Mouse (Mus musculus) MEL (cell line): ENCODE results near the gene Zfp653. TPM values are rescaled to one million over a fixed set of nuclear protein-coding genes. Genes with fewer than 3 reads are reported as not detected.

Source experiments
- DNase-seq: peaks from one replicate; pipeline ENCODE4 v3.0.0; 2011; ENCODE audit warnings: low read depth, low spot score
- H3K27ac ChIP-seq: 2 replicates; pipeline ENCODE4 v1.5.1; 2012; ENCODE audit warnings: low read depth, mild to moderate bottlenecking, control low read depth, low read length, moderate library complexity; ENCODE audit not compliant: control insufficient read depth
- H3K27me3 ChIP-seq, 2 experiments: fragments of 150-350 bp in 1 of 2; sonication (generic) in 1 of 2; 2 replicates each; pipeline ENCODE4 v1.6.1; 2012; ENCODE audit warnings: low read length in 2 of 2, mild to moderate bottlenecking in 2 of 2, improper control_type of control experiment in 1 of 2, moderate library complexity in 1 of 2; ENCODE audit not compliant: insufficient read depth in 2 of 2, control insufficient read depth in 1 of 2
- H3K36me3 ChIP-seq, 2 experiments: 2 replicates each; pipeline ENCODE4 v1.6.1; 2012 to 2014; ENCODE audit warnings: low read length in 2 of 2, improper control_type of control experiment in 1 of 2, inconsistent platforms in 1 of 2, mild to moderate bottlenecking in 1 of 2; ENCODE audit not compliant: insufficient read depth in 2 of 2, control insufficient read depth in 1 of 2
- H3K4me1 ChIP-seq, 2 experiments: fragments of 150-350 bp in 1 of 2; sonication (generic) in 1 of 2; 2 replicates each; pipeline ENCODE4 v1.6.1; 2012; ENCODE audit warnings: low read length in 2 of 2, improper control_type of control experiment in 1 of 2, mild to moderate bottlenecking in 1 of 2; ENCODE audit not compliant: insufficient read depth in 2 of 2, control insufficient read depth in 1 of 2
- H3K4me3 ChIP-seq, 2 experiments: fragments of 150-350 bp in 1 of 2; sonication (generic) in 1 of 2; 2 replicates each; pipeline ENCODE4 v1.5.1; 2012; ENCODE audit warnings: low read depth in 2 of 2, low read length in 2 of 2, mild to moderate bottlenecking in 2 of 2, moderate library complexity in 2 of 2, control low read depth in 1 of 2, improper control_type of control experiment in 1 of 2; ENCODE audit not compliant: control insufficient read depth in 1 of 2, insufficient read depth in 1 of 2
- H3K79me2 ChIP-seq: 2 replicates; pipeline ENCODE4 v1.6.1; 2012; ENCODE audit warnings: mild to moderate bottlenecking, low read length, moderate library complexity; ENCODE audit not compliant: control insufficient read depth, poor library complexity, insufficient read depth
- H3K9ac ChIP-seq: 2 replicates; pipeline ENCODE4 v1.6.1; 2012; ENCODE audit warnings: low read depth, mild to moderate bottlenecking, control low read depth, low read length, moderate library complexity; ENCODE audit not compliant: control insufficient read depth, poor library complexity, severe bottlenecking
- H3K9me3 ChIP-seq: fragments of 150-350 bp; sonication (generic); replicated peaks from 2 replicates; pipeline ENCODE4 v1.6.1; 2012; ENCODE audit warnings: mild to moderate bottlenecking, low read length, improper control_type of control experiment, moderate library complexity; ENCODE audit not compliant: insufficient read depth
- BHLHE40 ChIP-seq: IDR thresholded peaks from 2 replicates; pipeline ENCODE4 v1.6.1; 2012; ENCODE audit warnings: low read depth, mild to moderate bottlenecking, inconsistent platforms, low read length, improper control_type of control experiment, borderline replicate concordance
- CHD1 ChIP-seq: IDR thresholded peaks from 2 replicates; pipeline ENCODE4 v1.6.1; 2012; ENCODE audit warnings: low read depth, mild to moderate bottlenecking, inconsistent platforms, low read length, improper control_type of control experiment
- CHD2 ChIP-seq: IDR thresholded peaks from 2 replicates; pipeline ENCODE4 v1.6.1; 2011; ENCODE audit warnings: low read length, improper control_type of control experiment
- CTCF ChIP-seq, 3 experiments: IDR thresholded peaks in 2 of 3; conservative IDR thresholded peaks in 1 of 3; 2 replicates each; pipeline ENCODE4 v1.5.1; 2011 to 2012; ENCODE audit warnings: low read length in 3 of 3, low read depth in 2 of 3, mild to moderate bottlenecking in 2 of 3, improper control_type of control experiment in 1 of 3, inconsistent platforms in 1 of 3, mixed read lengths in 1 of 3, moderate library complexity in 1 of 3; ENCODE audit not compliant: control insufficient read depth in 1 of 3, insufficient read depth in 1 of 3, poor library complexity in 1 of 3, severe bottlenecking in 1 of 3
- E2F4 ChIP-seq: IDR thresholded peaks from 2 replicates; pipeline ENCODE4 v1.6.1; 2011; ENCODE audit warnings: low read depth, low read length, improper control_type of control experiment, borderline replicate concordance
- ELF1 ChIP-seq: IDR thresholded peaks from 2 replicates; pipeline ENCODE4 v1.6.1; 2014; ENCODE audit warnings: low read depth, mild to moderate bottlenecking, inconsistent platforms, low read length, improper control_type of control experiment, moderate library complexity
- EP300 ChIP-seq, 2 experiments: IDR thresholded peaks; 2 replicates each; pipeline ENCODE4 v1.6.1; 2011; ENCODE audit warnings: improper control_type of control experiment in 2 of 2, low read length in 2 of 2, low read depth in 1 of 2, mild to moderate bottlenecking in 1 of 2
- ETS1 ChIP-seq: IDR thresholded peaks from 2 replicates; pipeline ENCODE4 v1.6.1; 2012; ENCODE audit warnings: low read depth, mild to moderate bottlenecking, inconsistent platforms, low read length, improper control_type of control experiment, moderate library complexity
- GATA1 ChIP-seq: IDR thresholded peaks from 2 replicates; pipeline ENCODE4 v1.6.1; 2011; ENCODE audit warnings: low read depth, low read length, improper control_type of control experiment
- HCFC1 ChIP-seq: IDR thresholded peaks from 2 replicates; pipeline ENCODE4 v1.6.1; 2012; ENCODE audit warnings: low read depth, mild to moderate bottlenecking, inconsistent platforms, low read length, improper control_type of control experiment, moderate library complexity
- JUND ChIP-seq: IDR thresholded peaks from 2 replicates; pipeline ENCODE4 v1.6.1; 2011; ENCODE audit warnings: low read depth, mild to moderate bottlenecking, improper control_type of control experiment, low read length
- KAT2A ChIP-seq: conservative IDR thresholded peaks from 2 replicates; pipeline ENCODE4 v1.6.1; 2012; ENCODE audit warnings: low read depth, low read length, improper control_type of control experiment, inconsistent platforms
- MAX ChIP-seq: IDR thresholded peaks from 2 replicates; pipeline ENCODE4 v1.6.1; 2011; ENCODE audit warnings: low read length, improper control_type of control experiment
- MEF2A ChIP-seq: IDR thresholded peaks from 2 replicates; pipeline ENCODE4 v1.6.1; 2014; ENCODE audit warnings: low read depth, mild to moderate bottlenecking, inconsistent platforms, low read length, improper control_type of control experiment; ENCODE audit not compliant: poor library complexity, insufficient replicate concordance, severe bottlenecking; ENCODE audit errors: extremely low read depth
- MYB ChIP-seq: IDR thresholded peaks from 2 replicates; pipeline ENCODE4 v1.6.1; 2011; ENCODE audit warnings: mild to moderate bottlenecking, low read depth, low read length, improper control_type of control experiment
- NELFE ChIP-seq: IDR thresholded peaks from 2 replicates; pipeline ENCODE4 v1.6.1; 2011; ENCODE audit warnings: low read depth, low read length, improper control_type of control experiment
- POLR2A ChIP-seq, 2 experiments: IDR thresholded peaks; 2 replicates each; pipeline ENCODE4 v1.6.1; 2011 to 2012; ENCODE audit warnings: low read length in 2 of 2, mild to moderate bottlenecking in 2 of 2, control low read depth in 1 of 2, improper control_type of control experiment in 1 of 2, low read depth in 1 of 2, moderate library complexity in 1 of 2; ENCODE audit not compliant: control insufficient read depth in 1 of 2, insufficient read depth in 1 of 2, poor library complexity in 1 of 2
- POLR2AphosphoS5 ChIP-seq: IDR thresholded peaks from 2 replicates; pipeline ENCODE4 v1.6.1; 2012; ENCODE audit warnings: low read depth, borderline replicate concordance, mild to moderate bottlenecking, inconsistent platforms, low read length, moderate library complexity, mixed read lengths
- RAD21 ChIP-seq: IDR thresholded peaks from 2 replicates; pipeline ENCODE4 v1.6.1; 2011; ENCODE audit warnings: mild to moderate bottlenecking, low read depth, low read length, improper control_type of control experiment
- RCOR1 ChIP-seq: IDR thresholded peaks from 2 replicates; pipeline ENCODE4 v1.6.1; 2012; ENCODE audit warnings: low read depth, mild to moderate bottlenecking, inconsistent platforms, low read length, improper control_type of control experiment
- SIN3A ChIP-seq: IDR thresholded peaks from 2 replicates; pipeline ENCODE4 v1.6.1; 2012; ENCODE audit warnings: low read length, improper control_type of control experiment, inconsistent platforms
- SMC3 ChIP-seq: IDR thresholded peaks from 2 replicates; pipeline ENCODE4 v1.6.1; 2011; ENCODE audit warnings: low read depth, low read length, improper control_type of control experiment
- TCF12 ChIP-seq: IDR thresholded peaks from 2 replicates; pipeline ENCODE4 v1.6.1; 2014; ENCODE audit warnings: low read depth, mild to moderate bottlenecking, inconsistent platforms, low read length, improper control_type of control experiment, moderate library complexity
- USF1 ChIP-seq: IDR thresholded peaks from 2 replicates; pipeline ENCODE4 v1.6.1; 2014; ENCODE audit warnings: low read depth, mild to moderate bottlenecking, inconsistent platforms, low read length, improper control_type of control experiment, moderate library complexity
- ZC3H11A ChIP-seq: IDR thresholded peaks from 2 replicates; pipeline ENCODE4 v1.6.1; 2012; ENCODE audit warnings: low read depth, mild to moderate bottlenecking, inconsistent platforms, low read length, improper control_type of control experiment
- ZMIZ1 ChIP-seq: IDR thresholded peaks from 2 replicates; pipeline ENCODE4 v1.6.1; 2012; ENCODE audit warnings: low read depth, mild to moderate bottlenecking, inconsistent platforms, low read length, improper control_type of control experiment, moderate library complexity
- ZNF384 ChIP-seq: IDR thresholded peaks from 2 replicates; pipeline ENCODE4 v1.6.1; 2012; ENCODE audit warnings: low read depth, mild to moderate bottlenecking, inconsistent platforms, low read length, improper control_type of control experiment
- polyA plus RNA-seq, 2 experiments: library from polyadenylated mRNA; stranded (reverse) in 1 of 2; unstranded in 1 of 2; fragments of >175 nt in 1 of 2; fragments of >200 nt in 1 of 2; gene quantifications; 2 replicates each; pipeline versions ENCODE4 v1.2.1 to v1.2.4; 2012; ENCODE audit warnings: low replicate concordance in 2 of 2, low read depth in 1 of 2; ENCODE audit not compliant: insufficient read length in 2 of 2, insufficient read depth in 1 of 2, missing spikeins in 1 of 2
- total RNA-seq: library from RNA; depleted of rRNA; stranded (reverse); fragments of 300-350 nt; gene quantifications from 2 replicates; pipeline ENCODE4 v1.2.3, GENCODE M21; 2012

Zfp653 gene
- total and polyA plus RNA-seq, 3 experiments = 19.2 to 40.4 TPM; not detected in 1

DNA sequence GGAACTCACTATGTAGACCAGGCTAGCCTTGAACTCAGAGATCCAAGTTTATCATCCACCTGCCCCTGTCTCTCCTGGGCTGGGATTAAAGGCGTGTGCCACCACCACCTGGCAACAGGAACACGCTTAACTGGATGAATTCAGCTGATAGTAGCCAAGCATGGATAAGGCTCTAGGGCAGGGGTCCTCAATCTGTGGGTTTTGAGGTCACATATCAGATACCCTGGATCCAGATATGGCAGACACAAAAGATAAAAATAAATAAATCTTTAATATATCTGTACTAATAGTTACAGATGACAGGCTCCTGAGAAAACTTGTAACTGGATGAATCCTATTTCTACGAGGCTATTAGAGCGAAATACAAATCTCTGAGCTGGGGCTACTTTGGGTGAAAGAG is 44.5 kb upstream of the Zfp653 start:
- no peak for DNase-seq
- TF ChIP-seq MYB (no peak), BHLHE40 (no peak), ZMIZ1 (no peak), RCOR1 (peak; percentile 68), ZC3H11A (no peak), GATA1 (peak; percentile 52), CHD1 (no peak), USF1 (no peak)
- Histone ChIP-seq H3K79me2 (peaks cover 13% of the 10 kb centered on the region), H3K9me3 (no peaks in the 10 kb centered on the region), H3K9ac (peak overlapping the region; percentile 76), H3K27ac (no peak overlapping the region), H3K36me3 (peaks cover 5 to 12% of the 10 kb centered on the region in 2 experiments), H3K4me1 (peaks cover 0 to 26% of the 10 kb centered on the region in 2 experiments; a peak in 3 of 4 replicates), H3K27me3 (no peaks in the 10 kb centered on the region), H3K4me3 (peak overlapping the region in 1 of 2 experiments; percentile 70; a peak in 1 of 4 replicates)

GRCm38 (mm10) chr9:22108194-22108593 is 37.0 kb upstream of the Zfp653 start:
- Histone ChIP-seq H3K27me3 (no peaks in the 10 kb centered on the region), H3K4me3 (no peak overlapping the region), H3K9ac (no peak overlapping the region), H3K79me2 (no peaks in the 10 kb centered on the region), H3K4me1 (no peaks in the 10 kb centered on the region), H3K36me3 (peaks cover 0 to 5% of the 10 kb centered on the region in 2 experiments; a peak in 2 of 4 replicates), H3K27ac (no peak overlapping the region), H3K9me3 (no peaks in the 10 kb centered on the region)
- TF ChIP-seq JUND = no peak
- TF ChIP-seq SIN3A = no peak
- TF ChIP-seq E2F4 = no peak
- no peak for TF ChIP-seq HCFC1
- no peak for TF ChIP-seq NELFE
- DNase-seq = no peak

DNA sequence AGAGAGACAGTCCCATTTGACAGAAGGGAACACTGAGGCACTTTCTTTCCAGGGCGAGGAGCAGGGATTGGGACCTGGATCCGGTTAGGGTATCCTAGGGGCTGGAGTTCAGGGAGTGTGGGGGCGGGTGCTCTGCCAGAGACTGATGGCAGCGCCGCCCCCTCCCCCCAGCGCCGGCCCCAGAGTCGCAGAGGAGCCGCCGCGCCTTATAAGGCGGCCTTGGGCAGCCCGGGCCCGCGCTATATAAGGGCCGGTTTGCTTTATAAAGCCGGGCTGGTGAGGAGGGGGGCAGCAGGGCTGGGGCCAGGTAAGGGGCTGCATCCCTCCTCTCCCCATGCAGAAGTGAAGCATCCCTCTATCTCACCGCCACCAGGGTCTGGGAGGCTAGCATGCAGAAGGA is 28.7 kb upstream of the Zfp653 start:
- TF ChIP-seq KAT2A = no peak
- no peak for TF ChIP-seq EP300 (IDR thresholded peaks at IDR 0.05; ENCODE audit: low read depth in 1 of 2, low read length in 2 of 2)
- TF ChIP-seq CHD2 = no peak
- no peak for TF ChIP-seq POLR2AphosphoS5
- no peak for TF ChIP-seq RAD21
- no peak for TF ChIP-seq POLR2A (IDR thresholded peaks at IDR 0.05; ENCODE audit: control insufficient read depth in 1 of 2, insufficient read depth in 1 of 2, low read depth in 1 of 2, low read length in 2 of 2, poor library complexity in 1 of 2)
- no peak for TF ChIP-seq CHD1
- no peak for TF ChIP-seq ZNF384
- TF ChIP-seq TCF12 = no peak
- TF ChIP-seq ETS1 = no peak
- no peak for TF ChIP-seq SMC3
- TF ChIP-seq CTCF (IDR thresholded peaks at IDR 0.05 in 2 of 3, conservative IDR thresholded peaks at IDR 0.05 in 1 of 3; ENCODE audit: control insufficient read depth in 1 of 3, insufficient read depth in 1 of 3, low read depth in 2 of 3, low read length in 3 of 3, poor library complexity in 1 of 3, severe bottlenecking in 1 of 3) = no peak
- TF ChIP-seq MAX = no peak
- no peak for TF ChIP-seq JUND
- TF ChIP-seq HCFC1 = no peak
- no peak for TF ChIP-seq MEF2A
- TF ChIP-seq NELFE = no peak
- no peak for TF ChIP-seq ELF1
- no peak for TF ChIP-seq MYB
- no peaks in the 10 kb centered on the region for H3K79me2 ChIP-seq
- no peak overlapping the region for H3K9ac ChIP-seq
- no peaks in the 10 kb centered on the region for H3K9me3 ChIP-seq
- H3K27me3 ChIP-seq = no peaks in the 10 kb centered on the region; a peak in 1 of 4 replicates
- H3K4me3 ChIP-seq = no peak overlapping the region
- DNase-seq = no peak
- no peak overlapping the region for H3K27ac ChIP-seq
- peaks cover 0 to 2% of the 10 kb centered on the region in 2 experiments; a peak in 1 of 4 replicates for H3K36me3 ChIP-seq
- H3K4me1 ChIP-seq = peaks cover 0 to 5% of the 10 kb centered on the region in 2 experiments; a peak in 2 of 4 replicates
